Mouse (Mus musculus): ENCODE measurements around the gene Klhdc10.
"Not testable (repeated sequence)": the region's sequence is repeated elsewhere in the genome, so short reads cannot be mapped to it uniquely, and the experiment has no call there.

Gene Klhdc10

GRCm38 (mm10) chr6:30401308-30402015 is at the start of gene Klhdc10:
Gene Klhdc10 (plus strand): TSS chr6:30401868.
- DNase-seq (ENCODE audit: low read depth, low spot score), result peak; percentile 100

- no peak for DNase-seq (ENCODE audit: low read depth, low spot score)
Observed at GRCm38 (mm10) chr6:30352762-30353161, 48.9 kb upstream of the Klhdc10 start.

- no peak for DNase-seq (ENCODE audit: low read depth, low spot score)
Observed at GRCm38 (mm10) chr6:30353661-30354060, 48.0 kb upstream of the Klhdc10 start.

- DNase-seq (ENCODE audit: low read depth, low spot score), result no peak
Observed at GRCm38 (mm10) chr6:30354760-30355159, 46.9 kb upstream of the Klhdc10 start.

GRCm38 (mm10) chr6:30355701-30356100 is 46.0 kb upstream of the Klhdc10 start:
- DNase-seq (ENCODE audit: low read depth, low spot score), result peak; percentile 80

GRCm38 (mm10) chr6:30356161-30356560 is 45.5 kb upstream of the Klhdc10 start:
- DNase-seq (ENCODE audit: low read depth, low spot score), result peak; percentile 77

GRCm38 (mm10) chr6:30356680-30357079 is 45.0 kb upstream of the Klhdc10 start:
- peak; percentile 35 for DNase-seq (ENCODE audit: low read depth, low spot score)

- peak; percentile 79 for DNase-seq (ENCODE audit: low read depth, low spot score)
Observed at GRCm38 (mm10) chr6:30357561-30358177, 44.0 kb upstream of the Klhdc10 start.

- DNase-seq (ENCODE audit: low read depth, low spot score), result peak; percentile 50
Observed at GRCm38 (mm10) chr6:30359762-30360509, 41.7 kb upstream of the Klhdc10 start.

GRCm38 (mm10) chr6:30363808-30364207 is 37.9 kb upstream of the Klhdc10 start:
- DNase-seq (ENCODE audit: low read depth, low spot score), result no peak

- DNase-seq (ENCODE audit: low read depth, low spot score), result no peak
Observed at GRCm38 (mm10) chr6:30369291-30369690, 32.4 kb upstream of the Klhdc10 start.

- peak; percentile 54 for DNase-seq (ENCODE audit: low read depth, low spot score)
Observed at GRCm38 (mm10) chr6:30372627-30373369, 28.9 kb upstream of the Klhdc10 start.

- DNase-seq (ENCODE audit: low read depth, low spot score), result no peak
Observed at GRCm38 (mm10) chr6:30374731-30375510, 26.7 kb upstream of the Klhdc10 start.

- DNase-seq (ENCODE audit: low read depth, low spot score), result peak; percentile 71
Observed at GRCm38 (mm10) chr6:30375791-30376190, 25.9 kb upstream of the Klhdc10 start.

GRCm38 (mm10) chr6:30381116-30381515 is 20.6 kb upstream of the Klhdc10 start:
- DNase-seq (ENCODE audit: low read depth, low spot score), result no peak

GRCm38 (mm10) chr6:30390271-30390670 is 11.4 kb upstream of the Klhdc10 start:
- not testable (repeated sequence) for DNase-seq (ENCODE audit: low read depth, low spot score)

GRCm38 (mm10) chr6:30390714-30391697 is 10.7 kb upstream of the Klhdc10 start, which contains the start of gene Zc3hc1:
Gene Zc3hc1 (minus strand): TSS chr6:30391028.
- peak; percentile 93 for DNase-seq (ENCODE audit: low read depth, low spot score)

GRCm38 (mm10) chr6:30391996-30392395 is 9.7 kb upstream of the Klhdc10 start:
- DNase-seq (ENCODE audit: low read depth, low spot score), result no peak

GRCm38 (mm10) chr6:30400146-30400545 is 1.5 kb upstream of the Klhdc10 start:
- no peak for DNase-seq (ENCODE audit: low read depth, low spot score)

GRCm38 (mm10) chr6:30400716-30401115 is 952 bp upstream of the Klhdc10 start:
- DNase-seq (ENCODE audit: low read depth, low spot score), result peak; percentile 46
